9 mouse cellular contexts compared by ENCODE assay signal in genomic region chr10:94466313-94466712, GRCm38 (mm10).
DNase-seq lines count a peak whose midpoint lies in the region; ATAC-seq and TF ChIP-seq lines count a peak whose summit lies in the region.
"Had no signal": no experiment of that assay in that cellular context is flagged by ENCODE, and none has a peak within 500 bp of the region (broad histone marks: within the 10 kb centered on the region; RNA-seq: fewer than 3 reads in every experiment).

No protein-coding gene starts in this region.

- H3K9ac ChIP-seq in kidney, embryonic 16.5 days (replicated peaks; ENCODE audit: low read length), result no peak overlapping the region
- no peak overlapping the region for H3K9ac ChIP-seq in lung, embryonic 16.5 days (ENCODE audit: low read length)

- no peak overlapping the region for H3K4me2 ChIP-seq in kidney, embryonic 16.5 days (replicated peaks; ENCODE audit: low read depth, low read length)
- H3K4me2 ChIP-seq in lung, embryonic 16.5 days (ENCODE audit: low read depth, low read length), result 0 out of 2 replicates have a peak overlapping the region, but pooled peaks have one; percentile 6

- H3K4me1 ChIP-seq in cerebellum, adult 2 months (ENCODE audit: control insufficient read depth, insufficient read depth, low read length), result no peaks in the 10 kb centered on the region; the same call in 1 of the 2 replicates
- H3K4me1 ChIP-seq in kidney, embryonic 16.5 days (ENCODE audit: insufficient read depth, low read length), result peaks cover 38% of the 10 kb centered on the region
- peaks cover 35% of the 10 kb centered on the region for H3K4me1 ChIP-seq in lung, embryonic 16.5 days (replicated peaks; ENCODE audit: control insufficient read depth, insufficient read depth, low read length)

- H3K36me3 ChIP-seq in kidney, embryonic 16.5 days (ENCODE audit: insufficient read depth, low read length), result no peaks in the 10 kb centered on the region
- no peaks in the 10 kb centered on the region for H3K36me3 ChIP-seq in lung, embryonic 16.5 days (ENCODE audit: control insufficient read depth, insufficient read depth, low read length)

- 48% methylated on average over 7 of the region's 7 CpGs for WGBS in cerebellum, adult 2 months
- WGBS in kidney, embryonic 16.5 days, result 48% methylated on average over 7 of the region's 7 CpGs
- 21% methylated on average over 7 of the region's 7 CpGs for WGBS in lung, embryonic 16.5 days

- TF ChIP-seq CTCF in cerebellum, adult 2 months (IDR thresholded peaks at IDR 0.05; ENCODE audit: borderline replicate concordance, insufficient read depth, low read depth, low read length), result no peak

- peak; percentile 29 to 53 for DNase-seq in cerebellum, adult 2 months
- no peak for DNase-seq in cerebellum, adult 11 months
- peak; percentile 40 for DNase-seq in kidney, postnatal 10 days
- peak; percentile 40 to 47 for DNase-seq in heart, adult 9 months (ENCODE audit: low spot score in 2 of 2)
- no peak for DNase-seq in spleen, postnatal 14 days (ENCODE audit: low spot score in 2 of 2)
- DNase-seq in spleen, adult 18-20 months, result no peak

- H3K9me3 ChIP-seq in kidney, embryonic 16.5 days (ENCODE audit: low read length), result no peaks in the 10 kb centered on the region
- no peaks in the 10 kb centered on the region for H3K9me3 ChIP-seq in lung, embryonic 16.5 days (ENCODE audit: control insufficient read depth, low read length)

- peak overlapping the region; percentile 34; the same call in 1 of the 2 replicates for H3K27ac ChIP-seq in cerebellum, adult 2 months (ENCODE audit: insufficient read depth, low read length)
- no peak overlapping the region for H3K27ac ChIP-seq in kidney, embryonic 16.5 days (ENCODE audit: low read length)
- 0 out of 2 replicates have a peak overlapping the region, but pooled peaks have one; percentile 27 for H3K27ac ChIP-seq in lung, embryonic 16.5 days (ENCODE audit: low read length)

- TF ChIP-seq POLR2A in cerebellum, adult 2 months (IDR thresholded peaks at IDR 0.05; ENCODE audit: borderline replicate concordance, insufficient read depth, low read length), result no peak

- no peaks in the 10 kb centered on the region for H3K27me3 ChIP-seq in cerebellum, adult 2 months (ENCODE audit: control insufficient read depth, insufficient read depth, low read length)
- no peaks in the 10 kb centered on the region for H3K27me3 ChIP-seq in kidney, embryonic 16.5 days (ENCODE audit: insufficient read depth, low read length)
- H3K27me3 ChIP-seq in lung, embryonic 16.5 days (ENCODE audit: control insufficient read depth, insufficient read depth, low read depth, low read length), result no peaks in the 10 kb centered on the region
- H3K27me3 ChIP-seq: Patski had no signal

- H3K4me3 ChIP-seq in cerebellum, adult 2 months (replicated peaks; ENCODE audit: insufficient read depth, low read depth, low read length), result no peak overlapping the region
- H3K4me3 ChIP-seq in kidney, embryonic 16.5 days (ENCODE audit: low read length), result no peak overlapping the region
- H3K4me3 ChIP-seq in lung, embryonic 16.5 days (ENCODE audit: low read length), result no peak overlapping the region

- ATAC-seq in kidney, embryonic 16.5 days (ENCODE audit: low FRiP score, low TSS enrichment), result no peak
- ATAC-seq in lung, embryonic 16.5 days (ENCODE audit: low read depth), result peak; percentile 41; the same call in 1 of the 2 replicates
- ATAC-seq: Patski had no signal

Comparison
In these comparisons a context has a peak if more than half of its experiments do, and no peak if none do; other contexts are left out.
1. DNase-seq: peak in cerebellum, adult 2 months (2 of 2), kidney, postnatal 10 days (single experiment) and heart, adult 9 months (2 of 2); none in cerebellum, adult 11 months (single experiment), spleen, postnatal 14 days (0 of 2) and spleen, adult 18-20 months (0 of 2).